8 mouse cellular contexts compared by ENCODE assay signal in genomic region chr4:155780895-155781294, GRCm38 (mm10). TPM values are rescaled to one million over a fixed set of nuclear protein-coding genes. Genes with fewer than 3 reads are reported as not detected.
DNase-seq lines count a peak whose midpoint lies in the region; ATAC-seq and TF ChIP-seq lines count a peak whose summit lies in the region.

No protein-coding gene starts in this region.

- H3K27me3 ChIP-seq in lung, embryonic 14.5 days (ENCODE audit: insufficient read depth, low read length) = no peaks in the 10 kb centered on the region
- peaks cover under 1% of the 10 kb centered on the region for H3K27me3 ChIP-seq in embryonic facial prominence, embryonic 10.5 days (replicated peaks; ENCODE audit: low read depth, poor library complexity, severe bottlenecking)
- no peaks in the 10 kb centered on the region; the same call in 1 of the 2 replicates for H3K27me3 ChIP-seq in limb, embryonic 12.5 days

- WGBS in lung, embryonic 14.5 days = 11% methylated on average over 6 of the region's 6 CpGs
- 22% methylated on average over 6 of the region's 6 CpGs for WGBS in lung, adult 2 months
- WGBS in embryonic facial prominence, embryonic 10.5 days = 39% methylated on average over 6 of the region's 6 CpGs
- WGBS in limb, embryonic 12.5 days = 22% methylated on average over 6 of the region's 6 CpGs

- 0 out of 2 replicates have a peak overlapping the region, but pooled peaks have one; percentile 4 for H3K4me2 ChIP-seq in lung, embryonic 14.5 days
- H3K4me2 ChIP-seq in limb, embryonic 12.5 days = no peak overlapping the region

- ATAC-seq in lung, embryonic 14.5 days (ENCODE audit: insufficient read depth) = no peak
- 0 out of 2 replicates have a peak, but pooled peaks have one; percentile 33 for ATAC-seq in limb, embryonic 12.5 days (ENCODE audit: insufficient number of reproducible peaks, insufficient read depth, low FRiP score, low TSS enrichment, low read depth)

- no peak overlapping the region for H3K4me3 ChIP-seq in lung, embryonic 14.5 days (ENCODE audit: low read depth, low read length)
- no peak overlapping the region for H3K4me3 ChIP-seq in lung, adult 2 months (replicated peaks; ENCODE audit: extremely low read depth, low read depth, low read length)
- H3K4me3 ChIP-seq in embryonic facial prominence, embryonic 10.5 days = no peak overlapping the region
- H3K4me3 ChIP-seq in limb, embryonic 12.5 days (replicated peaks) = no peak overlapping the region

- no peaks in the 10 kb centered on the region for H3K9me3 ChIP-seq in lung, embryonic 14.5 days (ENCODE audit: low read depth, low read length)
- no peaks in the 10 kb centered on the region for H3K9me3 ChIP-seq in embryonic facial prominence, embryonic 10.5 days
- no peaks in the 10 kb centered on the region for H3K9me3 ChIP-seq in limb, embryonic 12.5 days

- H3K36me3 ChIP-seq in lung, embryonic 14.5 days (ENCODE audit: insufficient read depth) = no peaks in the 10 kb centered on the region
- H3K36me3 ChIP-seq in embryonic facial prominence, embryonic 10.5 days (replicated peaks) = no peaks in the 10 kb centered on the region
- H3K36me3 ChIP-seq in limb, embryonic 12.5 days = no peaks in the 10 kb centered on the region

- H3K27ac ChIP-seq in lung, embryonic 14.5 days (ENCODE audit: low read depth) = 0 out of 2 replicates have a peak overlapping the region, but pooled peaks have one; percentile 36
- no peak overlapping the region for H3K27ac ChIP-seq in embryonic facial prominence, embryonic 10.5 days (replicated peaks)
- 0 out of 2 replicates have a peak overlapping the region, but pooled peaks have one; percentile 41 for H3K27ac ChIP-seq in limb, embryonic 12.5 days

- DNase-seq in lung, embryonic 14.5 days = peak; percentile 39
- DNase-seq in lung, adult 2 months = no peak
- DNase-seq in embryonic facial prominence, embryonic 10.5 days (ENCODE audit: low spot score) = peak; percentile 47
- DNase-seq in heart, postnatal 10 days = peak; percentile 86
- DNase-seq in natural killer cell, adult 2 months (ENCODE audit: low spot score in 2 of 2) = no peak
- no peak for DNase-seq in right cerebral cortex, postnatal 10 days (ENCODE audit: low spot score in 2 of 2)
- no peak for DNase-seq in thymus, postnatal 36 days

- TF ChIP-seq POLR2A in lung, adult 2 months (IDR thresholded peaks at IDR 0.05; ENCODE audit: borderline replicate concordance, extremely low read depth, low read depth, low read length) = no peak

- peaks cover 22% of the 10 kb centered on the region for H3K4me1 ChIP-seq in lung, embryonic 14.5 days (ENCODE audit: insufficient read depth)
- H3K4me1 ChIP-seq in lung, adult 2 months (ENCODE audit: control insufficient read depth, insufficient read depth, low read length) = peaks cover 1% of the 10 kb centered on the region; the same call in 1 of the 2 replicates
- H3K4me1 ChIP-seq in embryonic facial prominence, embryonic 10.5 days = peaks cover 51% of the 10 kb centered on the region
- peaks cover 13% of the 10 kb centered on the region for H3K4me1 ChIP-seq in limb, embryonic 12.5 days (replicated peaks)

- no peak overlapping the region for H3K9ac ChIP-seq in lung, embryonic 14.5 days
- 0 out of 2 replicates have a peak overlapping the region, but pooled peaks have one; percentile 27 for H3K9ac ChIP-seq in limb, embryonic 12.5 days (replicated peaks)

- no peak for TF ChIP-seq CTCF in lung, embryonic 14.5 days (IDR thresholded peaks at IDR 0.05; ENCODE audit: low read depth)
- no peak for TF ChIP-seq CTCF in lung, adult 2 months (IDR thresholded peaks at IDR 0.05; ENCODE audit: insufficient read depth, low read length)

- intact Hi-C loops in heart, postnatal 10 days (cut with DNase I) = no loop called here

RNA-seq across cellular contexts. Expression of gene Tmem88b, which starts 4.8 kb away (rescaled TPM):
- polyA plus RNA-seq in lung, embryonic 14.5 days (2014; fragmentation: Nextera tagmentation; extraction: Ambion mirVana) = 0.12 and 0.15 TPM in 2 replicates
- 0.38 and 0.52 TPM in 2 replicates for polyA plus RNA-seq in lung, adult 2 months (2012; rRNA removed)
- 0.59 and 0.61 TPM in 2 replicates for polyA plus RNA-seq in embryonic facial prominence, embryonic 10.5 days (2016; fragmentation: Nextera tagmentation; extraction: Ambion mirVana)
- 1 to 10 TPM; 2.0 to 2.3 TPM for total RNA-seq in heart, postnatal 10 days (2021)
- 0.50 and 0.91 TPM in 2 replicates for polyA plus RNA-seq in limb, embryonic 12.5 days (2016; fragmentation: Nextera tagmentation; extraction: Ambion mirVana)

RNA-seq across cellular contexts. Expression of gene Vwa1, which starts 6.4 kb away (rescaled TPM):
- 8.7 and 8.9 TPM in 2 replicates for polyA plus RNA-seq in lung, embryonic 14.5 days (2014; fragmentation: Nextera tagmentation; extraction: Ambion mirVana)
- 9.2 and 11.8 TPM in 2 replicates for polyA plus RNA-seq in lung, adult 2 months (2012; rRNA removed)
- 8.6 and 9.3 TPM in 2 replicates for polyA plus RNA-seq in embryonic facial prominence, embryonic 10.5 days (2016; fragmentation: Nextera tagmentation; extraction: Ambion mirVana)
- total RNA-seq in heart, postnatal 10 days (2021) = 10 to 100 TPM; 14.0 to 15.8 TPM
- polyA plus RNA-seq in limb, embryonic 12.5 days (2016; fragmentation: Nextera tagmentation; extraction: Ambion mirVana) = 8.3 and 8.8 TPM in 2 replicates

RNA-seq across cellular contexts. Expression of gene Ankrd65, which starts 9.3 kb away (rescaled TPM):
- polyA plus RNA-seq in lung, embryonic 14.5 days (2014; fragmentation: Nextera tagmentation; extraction: Ambion mirVana) = not detected in 2 replicates
- polyA plus RNA-seq in lung, adult 2 months (2012; rRNA removed) = 15.7 and 17.3 TPM in 2 replicates
- polyA plus RNA-seq in embryonic facial prominence, embryonic 10.5 days (2016; fragmentation: Nextera tagmentation; extraction: Ambion mirVana) = 0.20 TPM in 1 of 2 replicates, not detected in the other
- total RNA-seq in heart, postnatal 10 days (2021) = not detected
- polyA plus RNA-seq in limb, embryonic 12.5 days (2016; fragmentation: Nextera tagmentation; extraction: Ambion mirVana) = 0.18 TPM in 1 of 2 replicates, not detected in the other

RNA-seq across cellular contexts. Expression of gene Atad3a, which starts 20.0 kb away (rescaled TPM):
- polyA plus RNA-seq in lung, embryonic 14.5 days (2014; fragmentation: Nextera tagmentation; extraction: Ambion mirVana) = 96.6 and 102 TPM in 2 replicates
- polyA plus RNA-seq in lung, adult 2 months (2012; rRNA removed) = 44.5 and 48.4 TPM in 2 replicates
- polyA plus RNA-seq in embryonic facial prominence, embryonic 10.5 days (2016; fragmentation: Nextera tagmentation; extraction: Ambion mirVana) = 132 and 137 TPM in 2 replicates
- 10 to 100 TPM; 67.1 to 73.1 TPM for total RNA-seq in heart, postnatal 10 days (2021)
- 104 and 108 TPM in 2 replicates for polyA plus RNA-seq in limb, embryonic 12.5 days (2016; fragmentation: Nextera tagmentation; extraction: Ambion mirVana)

RNA-seq across cellular contexts. Expression of gene Mrpl20, which starts 21.8 kb away (rescaled TPM):
- 226 and 231 TPM in 2 replicates for polyA plus RNA-seq in lung, embryonic 14.5 days (2014; fragmentation: Nextera tagmentation; extraction: Ambion mirVana)
- polyA plus RNA-seq in lung, adult 2 months (2012; rRNA removed) = 36.9 and 40.0 TPM in 2 replicates
- 254 and 259 TPM in 2 replicates for polyA plus RNA-seq in embryonic facial prominence, embryonic 10.5 days (2016; fragmentation: Nextera tagmentation; extraction: Ambion mirVana)
- total RNA-seq in heart, postnatal 10 days (2021) = 10 to 100 TPM; 77.2 to 83.5 TPM
- polyA plus RNA-seq in limb, embryonic 12.5 days (2016; fragmentation: Nextera tagmentation; extraction: Ambion mirVana) = 217 and 228 TPM in 2 replicates

Comparison
In these comparisons a context has a peak if more than half of its experiments do, and no peak if none do; other contexts are left out.
1. DNase-seq: peak in lung, embryonic 14.5 days (single experiment), embryonic facial prominence, embryonic 10.5 days (single experiment) and heart, postnatal 10 days (2 of 2); none in lung, adult 2 months (single experiment), natural killer cell, adult 2 months (0 of 2), right cerebral cortex, postnatal 10 days (0 of 2) and thymus, postnatal 36 days (0 of 2).
2. RNA of gene Ankrd65, which starts 9.3 kb away (polyA plus RNA-seq): 15.7 to 17.3 TPM in lung, adult 2 months; 0.18 TPM in limb, embryonic 12.5 days, 0.20 TPM in embryonic facial prominence, embryonic 10.5 days and not detected in lung, embryonic 14.5 days; every median in the first group is over 10 times any median in the second.